Mouse (Mus musculus) megakaryocyte, embryonic 14.5 days (primary cell): ENCODE results near the gene Nup107. TPM values are rescaled to one million over a fixed set of nuclear protein-coding genes. Genes with fewer than 3 reads are reported as not detected.
A peak's percentile ranks its signal among the peaks of the same experiment; 100 is the strongest.
"Not testable (repeated sequence)": the region's sequence is repeated elsewhere in the genome, so short reads cannot be mapped to it uniquely, and the experiment has no call there.

Source experiments
- H3K27me3 ChIP-seq: replicated peaks from 2 replicates; pipeline ENCODE3; 2012; ENCODE audit warnings: inconsistent platforms
- H3K36me3 ChIP-seq: replicated peaks from 2 replicates; pipeline ENCODE3; 2012; ENCODE audit warnings: low read length, inconsistent platforms, mixed read lengths
- H3K4me1 ChIP-seq: 2 replicates; pipeline ENCODE4 v1.6.1; 2012; ENCODE audit warnings: inconsistent platforms
- H3K4me3 ChIP-seq: replicated peaks from 2 replicates; pipeline ENCODE3; 2012; ENCODE audit warnings: moderate library complexity, mild to moderate bottlenecking, inconsistent platforms
- H3K9me3 ChIP-seq: 2 replicates; pipeline ENCODE4 v1.6.1; 2012; ENCODE audit warnings: inconsistent platforms
- FLI1 ChIP-seq: IDR thresholded peaks from 2 replicates; pipeline ENCODE4 v1.6.1; 2012; ENCODE audit warnings: low read length, inconsistent platforms, mixed read lengths
- GATA1 ChIP-seq: IDR thresholded peaks from 3 replicates; pipeline ENCODE4 v1.6.1; 2012; ENCODE audit warnings: mixed read lengths, low read length, inconsistent platforms, borderline replicate concordance
- polyA plus RNA-seq: library from polyadenylated mRNA; stranded (reverse); fragments of >175 nt; gene quantifications from 2 replicates; pipeline ENCODE4 v1.2.3, GENCODE M21; 2012; ENCODE audit warnings: low replicate concordance; ENCODE audit not compliant: insufficient read depth

Nup107 gene
- polyA plus RNA-seq, 1 experiment: 10.8 TPM

DNA sequence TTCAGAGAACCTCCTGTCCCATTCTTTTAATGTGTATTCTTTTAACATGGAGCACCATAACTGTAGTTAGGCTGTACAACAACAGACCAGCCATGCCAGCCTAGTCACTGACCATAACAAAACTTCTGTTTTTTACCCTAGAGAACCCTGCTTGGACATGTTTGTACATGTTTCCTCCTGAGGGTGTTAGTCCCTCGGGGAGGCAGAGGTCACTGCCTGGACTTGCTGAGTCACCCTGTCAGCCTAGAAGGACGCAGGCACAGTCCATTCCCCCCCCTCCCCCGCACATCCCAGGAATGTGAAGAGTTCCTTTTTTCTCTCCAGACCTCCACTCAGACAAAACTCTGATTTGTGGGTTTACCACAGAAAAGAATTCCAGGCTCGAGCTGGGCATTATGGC lies 74.9 kb downstream of the Nup107 start:
- no peaks in the 10 kb centered on the region for H3K36me3 ChIP-seq
- TF ChIP-seq FLI1 (no peak), GATA1 (no peak)
- H3K4me3 ChIP-seq: peak overlapping the region; percentile 56
- no peaks in the 10 kb centered on the region for H3K27me3 ChIP-seq
- no peaks in the 10 kb centered on the region for H3K9me3 ChIP-seq
- H3K4me1 ChIP-seq: peaks cover 81% of the 10 kb centered on the region

DNA sequence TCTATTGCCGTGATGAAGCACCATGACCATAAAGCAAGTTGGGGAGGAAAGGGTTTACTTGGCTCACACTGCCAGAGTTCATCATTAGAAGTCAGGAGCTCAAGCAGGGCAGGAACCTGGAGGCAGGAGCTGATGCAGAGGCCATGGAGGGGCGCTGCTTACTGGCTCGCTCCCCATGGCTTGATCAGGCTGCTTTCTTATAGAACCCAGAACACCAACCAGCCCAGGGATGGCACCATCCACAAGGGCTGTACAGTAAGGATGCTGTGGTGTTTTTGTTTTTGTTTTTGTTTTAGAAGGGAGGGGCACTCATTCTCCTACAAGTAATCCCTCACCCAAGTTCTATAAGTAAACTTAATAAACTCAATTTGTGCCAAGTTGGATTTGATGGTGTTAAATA lies 75.8 kb downstream of the Nup107 start:
- peaks cover 84% of the 10 kb centered on the region for H3K4me1 ChIP-seq
- no peaks in the 10 kb centered on the region for H3K36me3 ChIP-seq
- H3K9me3 ChIP-seq: no peaks in the 10 kb centered on the region
- no peak for TF ChIP-seq GATA1
- no peak for TF ChIP-seq FLI1
- H3K27me3 ChIP-seq: no peaks in the 10 kb centered on the region
- no peak overlapping the region for H3K4me3 ChIP-seq

DNA sequence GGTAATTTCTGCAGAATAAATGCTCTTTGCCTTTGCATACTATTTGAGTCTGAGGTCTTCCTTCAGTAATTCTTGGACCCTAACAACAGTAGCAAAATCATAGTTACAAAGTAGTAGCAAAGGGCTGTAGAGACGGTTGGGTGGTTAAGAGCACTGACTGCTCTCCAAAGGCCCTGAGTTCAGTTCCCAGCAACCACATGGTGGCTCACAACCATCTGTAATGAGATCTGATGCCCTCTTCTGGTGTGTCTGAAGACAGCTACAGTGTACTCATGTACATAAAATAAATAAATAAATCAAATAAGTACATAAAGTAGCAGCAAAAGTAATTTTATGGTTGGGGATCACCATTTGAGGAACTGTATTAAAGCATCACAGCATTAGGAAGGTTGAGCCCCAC lies 76.9 kb downstream of the Nup107 start:
- not testable (repeated sequence) for H3K4me3 ChIP-seq, H3K27me3 ChIP-seq
- peaks cover 83% of the 10 kb centered on the region for H3K4me1 ChIP-seq

DNA sequence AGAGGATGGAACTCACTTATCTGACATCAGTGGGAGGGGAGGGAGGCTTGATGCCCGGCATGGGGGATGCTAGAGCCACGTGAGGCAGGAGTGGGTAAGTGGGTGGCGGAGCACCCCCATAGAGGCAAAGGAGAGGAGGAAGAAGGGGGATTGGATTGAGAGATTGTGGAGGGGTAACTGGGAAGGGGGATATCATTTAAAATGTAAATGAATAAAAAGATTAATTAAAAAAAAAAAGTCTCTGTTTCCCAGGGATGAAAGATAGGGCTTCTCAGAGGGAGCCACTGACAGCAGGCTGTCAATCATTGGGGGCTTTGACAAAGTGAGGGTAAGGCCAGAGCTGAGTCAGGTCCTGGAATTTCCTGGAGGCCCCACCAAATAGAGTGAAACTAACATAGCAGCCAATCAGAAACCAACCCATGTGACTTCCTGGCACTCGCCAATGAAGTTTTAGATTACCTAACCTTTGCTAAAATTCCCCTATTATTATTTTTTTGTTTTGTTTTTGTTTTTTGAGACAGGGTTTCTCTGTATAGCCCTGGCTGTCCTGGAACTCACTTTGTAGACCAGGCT lies 77.5 kb downstream of the Nup107 start:
- H3K36me3 ChIP-seq: no peaks in the 10 kb centered on the region
- no peaks in the 10 kb centered on the region for H3K27me3 ChIP-seq
- H3K9me3 ChIP-seq: no peaks in the 10 kb centered on the region
- no peak for TF ChIP-seq GATA1
- peaks cover 81% of the 10 kb centered on the region for H3K4me1 ChIP-seq
- no peak overlapping the region for H3K4me3 ChIP-seq

More for the DNA sequence above, 76.9 kb downstream of the Nup107 start:
- not testable (repeated sequence) for H3K9me3 ChIP-seq, H3K36me3 ChIP-seq

DNA sequence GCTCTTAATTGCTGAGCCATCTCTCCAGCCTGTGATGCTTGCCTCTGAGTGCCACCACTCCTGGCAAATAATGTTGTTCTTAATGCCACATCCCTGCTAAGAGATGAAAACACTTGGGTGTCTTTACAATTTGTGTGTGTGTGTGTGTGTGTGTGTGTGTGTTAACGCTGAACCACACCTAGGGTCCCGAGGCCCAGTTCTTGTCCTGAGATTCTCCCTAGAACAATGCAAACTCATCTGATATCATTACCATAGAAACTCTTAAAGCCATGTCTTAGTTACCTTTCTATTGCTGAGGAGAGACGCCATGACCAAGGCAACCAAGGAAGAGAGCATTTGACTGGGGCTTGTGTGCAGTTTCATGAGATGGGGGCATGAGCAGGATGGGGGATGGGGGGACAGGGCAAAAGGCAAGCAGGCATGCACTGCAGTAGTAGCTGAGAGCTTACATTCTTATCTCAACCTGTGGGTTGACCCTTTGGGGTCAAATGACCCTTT lies 78.4 kb downstream of the Nup107 start:
- Histone ChIP-seq H3K36me3 (peaks cover 4% of the 10 kb centered on the region), H3K9me3 (no peaks in the 10 kb centered on the region), H3K4me1 (peaks cover 74% of the 10 kb centered on the region), H3K4me3 (no peak overlapping the region), H3K27me3 (no peaks in the 10 kb centered on the region)
- TF ChIP-seq FLI1 (no peak), GATA1 (no peak)

DNA sequence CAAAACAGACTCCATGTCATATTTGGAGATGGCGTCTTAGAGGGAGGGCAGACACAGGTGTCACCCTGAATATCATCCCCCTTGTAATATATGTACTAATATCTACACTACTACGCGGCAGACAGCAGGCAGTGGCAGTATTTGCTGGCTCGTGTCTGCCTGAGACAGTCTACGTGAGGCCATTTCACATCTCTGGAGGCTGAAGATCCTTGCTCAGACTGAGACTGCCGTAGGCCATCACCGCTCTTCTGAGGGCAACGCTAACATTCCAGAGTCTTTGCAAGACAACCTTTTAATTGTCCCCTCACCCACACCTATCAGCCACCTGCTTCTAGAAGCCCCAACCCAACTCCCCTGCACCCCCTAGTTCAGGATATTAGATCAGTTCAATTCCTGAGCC lies 79.0 kb downstream of the Nup107 start:
- TF ChIP-seq FLI1 (no peak), GATA1 (no peak)
- Histone ChIP-seq H3K9me3 (no peaks in the 10 kb centered on the region), H3K27me3 (no peaks in the 10 kb centered on the region), H3K4me3 (no peak overlapping the region), H3K4me1 (peaks cover 73% of the 10 kb centered on the region), H3K36me3 (peaks cover 10% of the 10 kb centered on the region)

DNA sequence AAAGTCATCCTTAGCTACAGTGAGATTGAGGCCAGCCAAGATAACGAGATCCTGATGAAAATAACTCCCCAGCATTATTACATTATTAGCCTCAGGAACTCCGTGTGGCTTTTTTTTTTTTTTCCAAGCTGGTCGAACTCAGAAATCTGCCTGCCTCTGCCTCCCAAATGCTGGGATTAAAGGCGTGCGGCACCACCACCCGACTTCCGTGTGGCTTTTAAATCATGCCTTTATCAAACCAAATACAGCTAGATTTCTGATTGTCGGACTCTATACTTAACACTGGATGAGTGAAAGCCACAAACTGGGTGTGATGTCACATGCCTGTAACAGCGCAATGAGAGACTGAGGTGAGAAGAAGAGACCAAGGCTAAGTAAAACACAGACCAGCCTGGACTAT lies 79.6 kb downstream of the Nup107 start:
- Histone ChIP-seq H3K27me3 (no peaks in the 10 kb centered on the region), H3K4me1 (peaks cover 68% of the 10 kb centered on the region)

DNA sequence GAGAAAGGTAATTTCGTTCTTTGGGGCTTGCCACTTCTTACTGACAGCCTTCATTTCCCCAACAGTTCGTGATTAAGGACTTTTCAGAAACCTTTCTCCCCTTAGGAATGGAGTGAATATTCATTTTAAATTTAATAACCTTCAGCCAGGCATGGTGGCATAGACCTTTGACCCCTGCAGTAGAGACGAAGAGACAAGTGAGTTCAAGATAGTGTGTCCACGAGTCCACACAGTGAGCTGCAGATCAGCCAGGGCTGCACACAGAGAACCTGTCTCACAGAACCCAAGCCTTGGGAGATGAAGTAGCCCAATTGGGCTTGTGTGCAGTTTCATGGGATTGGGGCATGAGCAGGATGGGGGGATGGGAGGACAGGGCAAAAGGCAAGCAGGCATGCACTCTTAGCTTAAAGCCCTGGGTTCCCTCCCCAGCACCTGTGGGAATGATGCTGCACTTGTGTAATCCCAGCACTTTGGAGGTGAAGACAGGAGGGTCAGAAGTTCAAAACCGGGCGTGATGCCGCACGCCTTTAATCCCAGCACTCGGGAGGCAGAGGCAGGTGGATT lies 80.2 kb downstream of the Nup107 start:
- peaks cover 68% of the 10 kb centered on the region for H3K4me1 ChIP-seq
- no peaks in the 10 kb centered on the region for H3K27me3 ChIP-seq
- TF ChIP-seq FLI1 (no peak), GATA1 (no peak)
- no peak overlapping the region for H3K4me3 ChIP-seq
- H3K9me3 ChIP-seq: no peaks in the 10 kb centered on the region
- H3K36me3 ChIP-seq: peaks cover 20% of the 10 kb centered on the region

More for the DNA sequence above, 79.6 kb downstream of the Nup107 start:
- TF ChIP-seq FLI1 (no peak), GATA1 (no peak)
- H3K4me3 ChIP-seq: no peak overlapping the region
- H3K9me3 ChIP-seq: no peaks in the 10 kb centered on the region
- peaks cover 14% of the 10 kb centered on the region for H3K36me3 ChIP-seq

DNA sequence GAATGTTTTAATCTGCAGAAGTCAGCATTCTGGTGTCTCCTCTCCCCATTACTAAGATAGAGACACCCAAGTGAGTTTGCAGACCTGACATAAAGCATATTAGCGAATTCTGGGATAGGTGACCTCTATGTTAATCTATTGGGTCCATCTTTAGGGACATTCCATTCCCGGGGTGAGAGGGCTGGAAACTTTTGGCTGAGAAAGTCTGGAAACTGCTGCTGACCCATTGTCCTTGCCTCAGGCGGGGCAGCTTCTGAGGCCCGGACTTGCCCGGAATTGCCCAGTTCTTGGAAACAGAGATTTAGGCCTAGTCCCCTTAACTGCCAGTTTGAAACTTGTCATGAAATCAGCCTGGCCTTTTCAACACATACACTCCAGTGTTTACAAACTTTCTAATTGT lies 81.1 kb downstream of the Nup107 start:
- Histone ChIP-seq H3K36me3 (peaks cover 29% of the 10 kb centered on the region), H3K4me3 (peak overlapping the region; percentile 94), H3K27me3 (no peaks in the 10 kb centered on the region), H3K4me1 (peaks cover 68% of the 10 kb centered on the region), H3K9me3 (no peaks in the 10 kb centered on the region)
- no peak for TF ChIP-seq FLI1
- no peak for TF ChIP-seq GATA1

DNA sequence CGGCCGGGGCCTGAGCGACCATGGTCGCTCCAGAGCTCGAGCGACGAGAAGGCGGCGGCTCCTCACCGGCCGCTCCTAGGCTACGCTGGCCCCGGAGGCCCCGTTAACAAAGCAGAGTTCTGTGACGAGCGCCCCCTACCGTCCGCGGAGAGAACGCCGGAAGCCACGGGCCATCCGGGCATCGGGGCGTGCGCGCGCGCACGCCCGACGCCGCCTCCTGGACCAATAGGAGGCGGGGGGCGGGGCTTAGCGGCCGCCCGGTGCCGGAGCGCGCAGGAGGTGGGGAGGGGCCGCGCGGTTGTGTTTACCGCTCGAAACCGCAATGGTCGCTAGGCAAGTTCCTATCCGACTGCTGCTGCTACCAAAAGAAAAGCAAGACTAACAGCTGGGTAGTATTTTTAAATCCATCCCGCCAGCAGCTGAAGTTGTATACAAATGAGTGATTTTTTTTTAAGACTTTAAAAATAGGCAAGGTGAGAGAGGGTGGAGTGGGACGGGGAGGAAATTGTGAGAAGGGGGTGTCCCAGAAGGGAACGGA lies 81.8 kb downstream of the Nup107 start, which contains the start of gene Mdm2:
Gene Mdm2 (minus strand): TSS at position 155 of the 538 bp plus-strand sequence.
- Histone ChIP-seq H3K9me3 (no peaks in the 10 kb centered on the region), H3K36me3 (peaks cover 35% of the 10 kb centered on the region)
- TF ChIP-seq GATA1 (no peak), FLI1 (no peak)

More for the DNA sequence above, 81.8 kb downstream of the Nup107 start, which contains the start of gene Mdm2:
- Histone ChIP-seq H3K4me1 (peaks cover 65% of the 10 kb centered on the region), H3K4me3 (peak within 1 kb of the TSS; percentile 94), H3K27me3 (no peaks in the 10 kb centered on the region)
